Mouse (Mus musculus) midbrain, embryonic 11.5 days (tissue): Measurements from ENCODE around the gene Slc7a6os. TPM values are rescaled to one million over a fixed set of nuclear protein-coding genes. Genes with fewer than 3 reads are reported as not detected.

ENCODE experiments used
- ATAC-seq: fragments of 200-750 bp; cut with Nextera tagmentation; 2 replicates; pipeline ENCODE4 v1.8.0; 2017; ENCODE audit warnings: moderate TSS enrichment, moderate library complexity; ENCODE audit not compliant: low FRiP score
- DNase-seq: peaks from one replicate; pipeline ENCODE4 v3.0.0; 2015; ENCODE audit warnings: low spot score; ENCODE audit errors: missing footprints
- H3K27ac ChIP-seq: fragments of 300-500 bp; sonication (generic); 2 replicates; pipeline ENCODE4 v1.5.1; 2014; ENCODE audit warnings: low read depth, low read length
- H3K27me3 ChIP-seq: fragments of 300-500 bp; sonication (generic); 2 replicates; pipeline ENCODE4 v1.6.1; 2014; ENCODE audit warnings: mild to moderate bottlenecking, low read length, moderate library complexity, mixed read lengths; ENCODE audit not compliant: control insufficient read depth, insufficient read depth
- H3K36me3 ChIP-seq: fragments of 300-500 bp; sonication (generic); 2 replicates; pipeline ENCODE4 v1.6.1; 2014; ENCODE audit warnings: mild to moderate bottlenecking, low read length, moderate library complexity, mixed read lengths; ENCODE audit not compliant: control insufficient read depth, insufficient read depth
- H3K4me1 ChIP-seq: fragments of 300-500 bp; sonication (generic); 2 replicates; pipeline ENCODE4 v1.6.1; 2014; ENCODE audit warnings: low read length; ENCODE audit not compliant: control insufficient read depth, insufficient read depth
- H3K4me2 ChIP-seq: fragments of 300-500 bp; sonication (generic); 2 replicates; pipeline ENCODE4 v1.6.1; 2014; ENCODE audit warnings: mild to moderate bottlenecking, moderate library complexity
- H3K4me3 ChIP-seq: fragments of 300-500 bp; sonication (generic); 2 replicates; pipeline ENCODE4 v1.5.1; 2014; ENCODE audit warnings: low read depth, low read length
- H3K9ac ChIP-seq: fragments of 300-500 bp; sonication (generic); 2 replicates; pipeline ENCODE4 v1.6.1; 2014; ENCODE audit warnings: low read length
- H3K9me3 ChIP-seq: fragments of 300-500 bp; sonication (generic); 2 replicates; pipeline ENCODE4 v1.6.1; 2016; ENCODE audit warnings: low read length; ENCODE audit not compliant: control insufficient read depth
- WGBS: fragments of 180-500 bp; shearing (Covaris S2); extraction: QIAGEN DNeasy Blood & Tissue Kit; methylation state at CpG from one replicate; pipeline ENCODE4 v1.1.7; 2014; 5-methylcytosine and 5-hydroxymethylcytosine counted together
- polyA plus RNA-seq: library from polyadenylated mRNA; unstranded; fragments of >200 nt; fragmentation: Nextera tagmentation; extraction: Ambion mirVana; gene quantifications from 2 replicates; pipeline ENCODE4 v1.2.1, GENCODE M21; 2014

Slc7a6os gene
- 41.5 and 42.2 TPM in 2 replicates for polyA plus RNA-seq

GRCm38 (mm10) chr8:106210821-106211345, at the start of gene Slc7a6os, which contains the start of gene Prmt7:
TSS of gene Slc7a6os (minus strand) at chr8:106210935.
TSS of gene Prmt7 (plus strand) at chr8:106210936.
- Histone ChIP-seq H3K4me1 (peaks cover 9% of the 10 kb centered on the region; the same call in 1 of the 2 replicates), H3K36me3 (peaks cover 2% of the 10 kb centered on the region), H3K9me3 (no peaks in the 10 kb centered on the region), H3K9ac (peak within 1 kb of the TSS; percentile 73), H3K4me3 (peak within 1 kb of the TSS; percentile 70), H3K27me3 (no peaks in the 10 kb centered on the region), H3K27ac (peak within 1 kb of the TSS; percentile 70), H3K4me2 (peak within 1 kb of the TSS; percentile 74)
- ATAC-seq (peak; percentile 99), DNase-seq (peak; percentile 99)
- WGBS: under 1% methylated on average over 52 of the region's 52 CpGs

GRCm38 (mm10) chr8:106259579-106260255, 49.0 kb upstream of the Slc7a6os start:
- Histone ChIP-seq H3K4me1 (no peaks in the 10 kb centered on the region), H3K27me3 (no peaks in the 10 kb centered on the region), H3K36me3 (no peaks in the 10 kb centered on the region), H3K27ac (no peak overlapping the region), H3K4me2 (no peak overlapping the region), H3K9me3 (no peaks in the 10 kb centered on the region), H3K4me3 (no peak overlapping the region), H3K9ac (no peak overlapping the region)
- DNase-seq: no peak
- 91% methylated on average over 10 of the region's 10 CpGs for WGBS
- no peak for ATAC-seq

GRCm38 (mm10) chr8:106258169-106258568, 47.4 kb upstream of the Slc7a6os start:
- WGBS: 28% methylated on average over 1 of the region's 1 CpGs

GRCm38 (mm10) chr8:106250186-106250585, 39.5 kb upstream of the Slc7a6os start:
- H3K4me3 ChIP-seq: no peak overlapping the region
- DNase-seq (peak; percentile 76), ATAC-seq (no peak)
- WGBS: 62% methylated on average over 4 of the region's 4 CpGs
- H3K9me3 ChIP-seq: no peaks in the 10 kb centered on the region
- peaks cover 15% of the 10 kb centered on the region for H3K36me3 ChIP-seq
- no peak overlapping the region for H3K27ac ChIP-seq
- no peak overlapping the region for H3K4me2 ChIP-seq
- H3K4me1 ChIP-seq: no peaks in the 10 kb centered on the region
- H3K27me3 ChIP-seq: no peaks in the 10 kb centered on the region
- no peak overlapping the region for H3K9ac ChIP-seq

More at GRCm38 (mm10) chr8:106258169-106258568, 47.4 kb upstream of the Slc7a6os start:
- DNase-seq (no peak), ATAC-seq (no peak)
- no peaks in the 10 kb centered on the region for H3K4me1 ChIP-seq
- no peaks in the 10 kb centered on the region for H3K36me3 ChIP-seq
- H3K9ac ChIP-seq: no peak overlapping the region
- no peak overlapping the region for H3K4me3 ChIP-seq
- H3K4me2 ChIP-seq: no peak overlapping the region
- H3K27ac ChIP-seq: no peak overlapping the region
- H3K27me3 ChIP-seq: no peaks in the 10 kb centered on the region
- no peaks in the 10 kb centered on the region for H3K9me3 ChIP-seq

GRCm38 (mm10) chr8:106237106-106237505, 26.4 kb upstream of the Slc7a6os start:
- Histone ChIP-seq H3K27ac (no peak overlapping the region), H3K27me3 (no peaks in the 10 kb centered on the region), H3K9me3 (no peaks in the 10 kb centered on the region), H3K36me3 (peaks cover 4% of the 10 kb centered on the region), H3K4me2 (no peak overlapping the region), H3K4me3 (no peak overlapping the region), H3K4me1 (no peaks in the 10 kb centered on the region), H3K9ac (no peak overlapping the region)
- ATAC-seq: no peak
- 92% methylated on average over 5 of the region's 5 CpGs for WGBS
- DNase-seq: peak; percentile 74

GRCm38 (mm10) chr8:106234567-106235261, 24.0 kb upstream of the Slc7a6os start:
- Histone ChIP-seq H3K27me3 (no peaks in the 10 kb centered on the region), H3K4me3 (no peak overlapping the region), H3K9ac (no peak overlapping the region), H3K9me3 (no peaks in the 10 kb centered on the region), H3K4me1 (no peaks in the 10 kb centered on the region), H3K27ac (no peak overlapping the region), H3K36me3 (peaks cover 4% of the 10 kb centered on the region), H3K4me2 (no peak overlapping the region)
- ATAC-seq (no peak), DNase-seq (no peak)
- WGBS: 92% methylated on average over 17 of the region's 17 CpGs

GRCm38 (mm10) chr8:106232751-106233150, 22.0 kb upstream of the Slc7a6os start:
- no peak overlapping the region for H3K9ac ChIP-seq
- WGBS: 79% methylated on average over 3 of the region's 3 CpGs
- H3K27me3 ChIP-seq: no peaks in the 10 kb centered on the region
- H3K4me2 ChIP-seq: no peak overlapping the region
- H3K36me3 ChIP-seq: peaks cover 4% of the 10 kb centered on the region
- no peaks in the 10 kb centered on the region for H3K9me3 ChIP-seq
- ATAC-seq (no peak), DNase-seq (peak; percentile 71)
- no peak overlapping the region for H3K27ac ChIP-seq
- no peaks in the 10 kb centered on the region for H3K4me1 ChIP-seq
- no peak overlapping the region for H3K4me3 ChIP-seq

- no peaks in the 10 kb centered on the region for H3K9me3 ChIP-seq
- no peak overlapping the region for H3K4me3 ChIP-seq
- DNase-seq (no peak), ATAC-seq (no peak)
- H3K4me1 ChIP-seq: no peaks in the 10 kb centered on the region
- no peak overlapping the region for H3K4me2 ChIP-seq
- no peak overlapping the region for H3K9ac ChIP-seq
- H3K27me3 ChIP-seq: no peaks in the 10 kb centered on the region
- H3K27ac ChIP-seq: no peak overlapping the region
- H3K36me3 ChIP-seq: peaks cover 10% of the 10 kb centered on the region
- WGBS: 92% methylated on average over 7 of the region's 7 CpGs
Measured at GRCm38 (mm10) chr8:106231536-106231935, 20.8 kb upstream of the Slc7a6os start.

- DNase-seq: peak; percentile 91
- H3K27me3 ChIP-seq: no peaks in the 10 kb centered on the region
- WGBS: 48% methylated on average over 9 of the region's 9 CpGs
- peaks cover 11% of the 10 kb centered on the region; the same call in 1 of the 2 replicates for H3K36me3 ChIP-seq
- ATAC-seq: no peak
- no peaks in the 10 kb centered on the region for H3K4me1 ChIP-seq
- H3K27ac ChIP-seq: no peak overlapping the region
- no peak overlapping the region for H3K4me3 ChIP-seq
- H3K9me3 ChIP-seq: no peaks in the 10 kb centered on the region
- H3K4me2 ChIP-seq: no peak overlapping the region
- H3K9ac ChIP-seq: no peak overlapping the region
Measured at GRCm38 (mm10) chr8:106226589-106226988, 15.9 kb upstream of the Slc7a6os start.
